Mouse (Mus musculus) heart, adult 2 months (tissue): ENCODE results near the gene Hsd3b7.

Source experiments
- CTCF ChIP-seq: fragments of 200-600 bp; IDR thresholded peaks from 2 replicates; pipeline ENCODE4 v1.8.1; 2022; ENCODE audit warnings: antibody characterized with exemption, mild to moderate bottlenecking, moderate library complexity
- POLR2A ChIP-seq: fragments of 200-500 bp; IDR thresholded peaks from 2 replicates; pipeline ENCODE4 v1.6.1; 2011; ENCODE audit warnings: mild to moderate bottlenecking, low read depth, low read length, control low read depth; ENCODE audit not compliant: insufficient read depth

DNA sequence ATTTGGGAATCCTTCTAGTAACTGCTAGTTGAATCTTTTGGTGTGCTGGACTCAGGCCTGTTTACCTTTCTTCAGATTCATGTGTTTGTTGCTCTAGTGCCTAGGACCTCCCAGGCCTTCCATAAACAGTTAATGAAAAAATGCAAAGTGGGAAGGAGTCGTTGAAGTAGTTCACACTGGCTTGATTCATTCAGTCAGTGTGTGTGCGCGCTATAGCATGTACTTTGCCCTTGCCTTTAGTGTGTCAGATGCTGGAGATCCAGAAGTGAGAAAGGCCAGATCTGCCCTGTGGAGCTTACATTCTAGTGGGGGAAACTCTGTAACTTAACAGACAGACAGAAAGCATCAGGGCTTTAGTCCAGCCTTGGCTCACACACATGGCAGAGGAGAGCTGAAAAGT lies 39.9 kb upstream of the Hsd3b7 start:
- TF ChIP-seq CTCF: no peak
- no peak for TF ChIP-seq POLR2A
